Mouse (Mus musculus) frontal cortex, postnatal 25 days (tissue): Measurements from ENCODE around the gene Spag7.

ENCODE experiments used
- DNase-seq, 2 experiments: peaks; one replicate each; pipeline ENCODE4 v3.0.0; 2022; ENCODE audit warnings: low spot score in 2 of 2

Spag7 gene

GRCm38 (mm10) chr11:70668771-70669505 is at the start of gene Spag7:
Gene Spag7 (minus strand): TSS chr11:70669416.
- peak; percentile 97 for DNase-seq

GRCm38 (mm10) chr11:70718481-70718880 is 49.3 kb upstream of the Spag7 start:
- no peak for DNase-seq

GRCm38 (mm10) chr11:70715832-70716231 is 46.6 kb upstream of the Spag7 start:
- no peak for DNase-seq

- DNase-seq, result no peak
Observed at GRCm38 (mm10) chr11:70713222-70713621, 44.0 kb upstream of the Spag7 start.

- no peak for DNase-seq
Observed at GRCm38 (mm10) chr11:70711026-70711425, 41.8 kb upstream of the Spag7 start.

- DNase-seq, result no peak
Observed at GRCm38 (mm10) chr11:70706127-70706526, 36.9 kb upstream of the Spag7 start.

- DNase-seq, result no peak
Observed at GRCm38 (mm10) chr11:70702781-70703180, 33.6 kb upstream of the Spag7 start.

- no peak for DNase-seq
Observed at GRCm38 (mm10) chr11:70701984-70702733, 32.9 kb upstream of the Spag7 start.

- DNase-seq, result no peak
Observed at GRCm38 (mm10) chr11:70701221-70701955, 32.2 kb upstream of the Spag7 start.

- DNase-seq, result peak; percentile 32 to 42
Observed at GRCm38 (mm10) chr11:70700613-70701012, 31.4 kb upstream of the Spag7 start.

GRCm38 (mm10) chr11:70699722-70700556 is 30.7 kb upstream of the Spag7 start, which contains the start of the genes Inca1 and Kif1c:
Gene Inca1 (minus strand): TSS chr11:70700155.
Gene Kif1c (plus strand): TSS chr11:70700548.
- peak; percentile 92 to 95 for DNase-seq

GRCm38 (mm10) chr11:70699051-70699450 is 29.8 kb upstream of the Spag7 start:
- no peak for DNase-seq

GRCm38 (mm10) chr11:70697376-70697775 is 28.2 kb upstream of the Spag7 start:
- DNase-seq, result no peak

- no peak for DNase-seq
Observed at GRCm38 (mm10) chr11:70693504-70693903, 24.3 kb upstream of the Spag7 start.

- DNase-seq, result no peak
Observed at GRCm38 (mm10) chr11:70689578-70689977, 20.4 kb upstream of the Spag7 start.

GRCm38 (mm10) chr11:70688372-70688771 is 19.2 kb upstream of the Spag7 start:
- DNase-seq, result no peak

- DNase-seq, result peak; percentile 74 to 84
Observed at GRCm38 (mm10) chr11:70687601-70688199, 18.5 kb upstream of the Spag7 start, which contains the start of gene Camta2. Gene Camta2 (minus strand): TSS chr11:70688105.

- DNase-seq, result peak in 1 of 2 experiments; percentile 51
Observed at GRCm38 (mm10) chr11:70686901-70687566, 17.8 kb upstream of the Spag7 start.

- DNase-seq, result no peak
Observed at GRCm38 (mm10) chr11:70683640-70684039, 14.4 kb upstream of the Spag7 start.

GRCm38 (mm10) chr11:70681897-70682581 is 12.8 kb upstream of the Spag7 start:
- DNase-seq, result no peak
